Mouse (Mus musculus) ovary, adult 2 months (tissue): Measurements from ENCODE around the gene Clec2h. TPM values are rescaled to one million over a fixed set of nuclear protein-coding genes. Genes with fewer than 3 reads are reported as not detected.

Experiments
- polyA plus RNA-seq: library from polyadenylated mRNA; depleted of rRNA; stranded (reverse); fragments of >200 nt; gene quantifications from 2 replicates; pipeline ENCODE4 v1.2.3, GENCODE M21; 2012; rRNA removed

The Clec2h gene
- polyA plus RNA-seq, result 0.22 TPM in 1 of 2 replicates, not detected in the other

GRCm38 (mm10) chr6:128662206-128662605 lies at the start of gene Clec2h:
TSS of gene Clec2h (plus strand) at chr6:128662385.

GRCm38 (mm10) chr6:128623433-128623832 lies 38.8 kb upstream of the Clec2h start, which contains the start of gene Klrb1a:
TSS of gene Klrb1a (minus strand) at chr6:128623533.

GRCm38 (mm10) chr6:128722959-128723358 lies 60.8 kb downstream of the Clec2h start, which contains the start of gene Klrb1:
TSS of gene Klrb1 (minus strand) at chr6:128723059.

Other genes starting within 250 kb of the Clec2h start
- 25.7 and 39.0 TPM in 2 replicates for gene Itfg2, start 237.5 kb upstream of the Clec2h start, polyA plus RNA-seq
- gene Fkbp4, start 223.7 kb upstream of the Clec2h start, polyA plus RNA-seq, result 216 and 278 TPM in 2 replicates
- 0.26 and 0.50 TPM in 2 replicates for gene Pzp, start 135.7 kb upstream of the Clec2h start, polyA plus RNA-seq
- gene A2ml1, start 80.8 kb upstream of the Clec2h start, polyA plus RNA-seq, result 47.6 and 72.5 TPM in 2 replicates
- 0.81 and 1.1 TPM in 2 replicates for gene Klrb1a, start 38.9 kb upstream of the Clec2h start, polyA plus RNA-seq
- gene Klrb1, start 60.7 kb downstream of the Clec2h start, polyA plus RNA-seq, result not detected in 2 replicates
- gene Klrb1c, start 126.8 kb downstream of the Clec2h start, polyA plus RNA-seq, result 0.14 and 0.32 TPM in 2 replicates
- gene Gm44511, start 163.9 kb downstream of the Clec2h start, polyA plus RNA-seq, result not detected in 2 replicates
- 0.09 TPM in 1 of 2 replicates, not detected in the other for gene Klrb1b, start 163.9 kb downstream of the Clec2h start, polyA plus RNA-seq
- 0.11 TPM in 1 of 2 replicates, not detected in the other for gene Clec2i, start 225.2 kb downstream of the Clec2h start, polyA plus RNA-seq
- gene BC035044, start 228.7 kb downstream of the Clec2h start, polyA plus RNA-seq, result 0.64 and 0.80 TPM in 2 replicates